Mouse (Mus musculus): ENCODE data around the gene Stub1. TPM values are rescaled to one million over a fixed set of nuclear protein-coding genes. Genes with fewer than 3 reads are reported as not detected.

Gene Stub1
- total and polyA plus RNA-seq, 3 experiments: 74.0 to 99.7 TPM; not detected in 1

GRCm38 (mm10) chr17:25881691-25882090 lies 48.5 kb upstream of the Stub1 start:
- TF ChIP-seq E2F4 (IDR thresholded peaks at IDR 0.05; ENCODE audit: borderline replicate concordance, low read depth, low read length): no peak
- TF ChIP-seq MXI1 (IDR thresholded peaks at IDR 0.05; ENCODE audit: low read depth, low read length): no peak
- peak; percentile 12; the same call in 1 of the 2 replicates for TF ChIP-seq POLR2AphosphoS2 (IDR thresholded peaks at IDR 0.05; ENCODE audit: low read length)
- no peak overlapping the region for H3K9ac ChIP-seq (ENCODE audit: control insufficient read depth, low read depth, low read length, poor library complexity, severe bottlenecking)
- no peaks in the 10 kb centered on the region for H3K27me3 ChIP-seq (ENCODE audit: control insufficient read depth in 1 of 2, insufficient read depth in 2 of 2, low read length in 2 of 2)
- no peaks in the 10 kb centered on the region for H3K79me2 ChIP-seq (ENCODE audit: control insufficient read depth, insufficient read depth, low read length, poor library complexity)
- H3K27ac ChIP-seq (ENCODE audit: control insufficient read depth, low read depth, low read length): no peak overlapping the region
- H3K36me3 ChIP-seq (ENCODE audit: control insufficient read depth in 1 of 2, insufficient read depth in 2 of 2, low read length in 2 of 2): peaks cover 0 to 4% of the 10 kb centered on the region in 2 experiments; a peak in 1 of 4 replicates
- no peak overlapping the region for H3K4me3 ChIP-seq (ENCODE audit: control insufficient read depth in 1 of 2, insufficient read depth in 1 of 2, low read depth in 2 of 2, low read length in 2 of 2)
- H3K9me3 ChIP-seq (replicated peaks; ENCODE audit: insufficient read depth, low read length): no peaks in the 10 kb centered on the region
- no peak for DNase-seq (ENCODE audit: low read depth, low spot score)
- H3K4me1 ChIP-seq (ENCODE audit: control insufficient read depth in 1 of 2, insufficient read depth in 2 of 2, low read length in 2 of 2): peaks cover 0 to 4% of the 10 kb centered on the region in 2 experiments; a peak in 1 of 4 replicates

- Histone ChIP-seq H3K27ac (ENCODE audit: control insufficient read depth, low read depth, low read length) (no peak overlapping the region), H3K79me2 (ENCODE audit: control insufficient read depth, insufficient read depth, low read length, poor library complexity) (no peaks in the 10 kb centered on the region), H3K36me3 (ENCODE audit: control insufficient read depth in 1 of 2, insufficient read depth in 2 of 2, low read length in 2 of 2) (peaks cover 0 to 7% of the 10 kb centered on the region in 2 experiments; a peak in 2 of 4 replicates), H3K4me3 (ENCODE audit: control insufficient read depth in 1 of 2, insufficient read depth in 1 of 2, low read depth in 2 of 2, low read length in 2 of 2) (no peak overlapping the region), H3K27me3 (ENCODE audit: control insufficient read depth in 1 of 2, insufficient read depth in 2 of 2, low read length in 2 of 2) (no peaks in the 10 kb centered on the region), H3K9me3 (replicated peaks; ENCODE audit: insufficient read depth, low read length) (no peaks in the 10 kb centered on the region), H3K4me1 (ENCODE audit: control insufficient read depth in 1 of 2, insufficient read depth in 2 of 2, low read length in 2 of 2) (peaks cover 0 to 11% of the 10 kb centered on the region in 2 experiments; a peak in 2 of 4 replicates), H3K9ac (ENCODE audit: control insufficient read depth, low read depth, low read length, poor library complexity, severe bottlenecking) (no peak overlapping the region)
- TF ChIP-seq POLR2AphosphoS5 (IDR thresholded peaks at IDR 0.05; ENCODE audit: borderline replicate concordance, low read depth, low read length) (no peak), NELFE (IDR thresholded peaks at IDR 0.05; ENCODE audit: low read depth, low read length) (no peak), TAL1 (IDR thresholded peaks at IDR 0.05; ENCODE audit: low read length) (no peak), SIN3A (IDR thresholded peaks at IDR 0.05; ENCODE audit: low read length) (no peak), RCOR1 (IDR thresholded peaks at IDR 0.05; ENCODE audit: low read depth, low read length) (no peak), ZMIZ1 (IDR thresholded peaks at IDR 0.05; ENCODE audit: low read depth, low read length) (no peak), MAX (IDR thresholded peaks at IDR 0.05; ENCODE audit: low read length) (no peak)
- no peak for DNase-seq (ENCODE audit: low read depth, low spot score)
Measured at GRCm38 (mm10) chr17:25880913-25881641, 47.9 kb upstream of the Stub1 start.

GRCm38 (mm10) chr17:25880196-25880910 lies 47.1 kb upstream of the Stub1 start, which contains the start of gene Wfikkn1:
TSS of gene Wfikkn1 (minus strand) at chr17:25880858.
- Histone ChIP-seq H3K27me3 (ENCODE audit: control insufficient read depth in 1 of 2, insufficient read depth in 2 of 2, low read length in 2 of 2) (no peaks in the 10 kb centered on the region), H3K4me3 (ENCODE audit: control insufficient read depth in 1 of 2, insufficient read depth in 1 of 2, low read depth in 2 of 2, low read length in 2 of 2) (no peak within 1 kb of the TSS), H3K79me2 (ENCODE audit: control insufficient read depth, insufficient read depth, low read length, poor library complexity) (peaks cover 6% of the 10 kb centered on the region; the same call in 1 of the 2 replicates), H3K9ac (ENCODE audit: control insufficient read depth, low read depth, low read length, poor library complexity, severe bottlenecking) (no peak within 1 kb of the TSS), H3K4me1 (ENCODE audit: control insufficient read depth in 1 of 2, insufficient read depth in 2 of 2, low read length in 2 of 2) (peaks cover 0 to 14% of the 10 kb centered on the region in 2 experiments; a peak in 2 of 4 replicates), H3K9me3 (replicated peaks; ENCODE audit: insufficient read depth, low read length) (no peaks in the 10 kb centered on the region), H3K36me3 (ENCODE audit: control insufficient read depth in 1 of 2, insufficient read depth in 2 of 2, low read length in 2 of 2) (peaks cover 0 to 7% of the 10 kb centered on the region in 2 experiments; a peak in 2 of 4 replicates), H3K27ac (ENCODE audit: control insufficient read depth, low read depth, low read length) (no peak within 1 kb of the TSS)
- TF ChIP-seq GATA1 (IDR thresholded peaks at IDR 0.05; ENCODE audit: low read depth, low read length) (no peak), ZNF384 (IDR thresholded peaks at IDR 0.05; ENCODE audit: low read depth, low read length) (peak; percentile 44; the same call in 1 of the 2 replicates)
- DNase-seq (ENCODE audit: low read depth, low spot score): no peak
